26 mouse cellular contexts compared by ENCODE assay signal in genomic region chr13:45752498-45752897, GRCm38 (mm10).
A peak's percentile ranks its signal among the peaks of the same experiment; 100 is the strongest.
DNase-seq lines count a peak whose midpoint lies in the region; ATAC-seq and TF ChIP-seq lines count a peak whose summit lies in the region.
"Had no signal": no experiment of that assay in that cellular context is flagged by ENCODE, and none has a peak within 500 bp of the region (broad histone marks: within the 10 kb centered on the region; RNA-seq: fewer than 3 reads in every experiment).

No protein-coding gene starts in this region.

- peak overlapping the region; percentile 6; the same call in 1 of the 2 replicates for H3K27ac ChIP-seq in brown adipose tissue, adult 24 weeks (replicated peaks; ENCODE audit: low read depth, low read length)
- H3K27ac ChIP-seq in left cerebral cortex, adult 2 months: no peak overlapping the region
- H3K27ac ChIP-seq: embryonic facial prominence, embryonic 12.5 days; forebrain, embryonic 13.5 days; gastrocnemius, adult 2 months; heart, embryonic 10.5 days; hindbrain, embryonic 12.5 days; intestine, embryonic 15.5 days had no signal

- no peak overlapping the region for H3K4me3 ChIP-seq in brown adipose tissue, adult 24 weeks (ENCODE audit: insufficient read depth, low read depth, low read length)
- H3K4me3 ChIP-seq in left cerebral cortex, adult 2 months: no peak overlapping the region
- H3K4me3 ChIP-seq: embryonic facial prominence, embryonic 12.5 days; forebrain, embryonic 13.5 days; gastrocnemius, adult 2 months; heart, embryonic 10.5 days; hindbrain, embryonic 12.5 days; intestine, embryonic 15.5 days had no signal

- no peak for ATAC-seq in megakaryocyte, adult 5-6 weeks (ENCODE audit: poor library complexity, severe bottlenecking)
- ATAC-seq: forebrain, embryonic 13.5 days; forebrain, postnatal 0 days; hindbrain, embryonic 16.5 days; intestine, embryonic 15.5 days had no signal

- DNase-seq in heart, adult 11 months: peak; percentile 53
- no peak for DNase-seq in heart, adult 8-10 months (ENCODE audit: low spot score)
- peak; percentile 20 for DNase-seq in CD4-positive, CD25-positive, alpha-beta regulatory T cell, adult 2 months (ENCODE audit: low read depth, low spot score)
- DNase-seq in naive thymus-derived CD4-positive, alpha-beta T cell, adult 2 months (ENCODE audit: low read depth): peak; percentile 23
- DNase-seq in left cerebral cortex, adult 2 months (ENCODE audit: extremely low spot score in 1 of 2, low spot score in 2 of 2): no peak
- DNase-seq in layer of hippocampus, adult 9-11 months: no peak
- DNase-seq: adrenal gland, adult 2 months; adrenal gland, postnatal 36 days; cerebellum, adult 11 months; cerebellum, adult 8-10 months; cerebellum, postnatal 14 days; embryo, embryonic 11 days; forebrain, postnatal 0 days; gastrocnemius, adult 2 months; gastrocnemius, postnatal 25 days; heart, postnatal 10 days; heart, postnatal 4 days; kidney, adult 18-20 months had no signal

- no peak for TF ChIP-seq CTCF in left cerebral cortex, adult 2 months (IDR thresholded peaks at IDR 0.05)

- intact Hi-C loops in left cerebral cortex, adult 2 months (cut with DNase I): no loop called here

- peaks cover 35% of the 10 kb centered on the region for H3K4me1 ChIP-seq in brown adipose tissue, adult 24 weeks (ENCODE audit: control insufficient read depth, insufficient read depth, insufficient read length, low read length)

Comparison
In these comparisons a context has a peak if more than half of its experiments do, and no peak if none do; other contexts are left out.
1. DNase-seq: peak in heart, adult 11 months (single experiment), CD4-positive, CD25-positive, alpha-beta regulatory T cell, adult 2 months (single experiment) and naive thymus-derived CD4-positive, alpha-beta T cell, adult 2 months (single experiment); none in heart, adult 8-10 months (single experiment), left cerebral cortex, adult 2 months (0 of 2) and layer of hippocampus, adult 9-11 months (single experiment).